Mouse (Mus musculus) CH12.LX (cell line): ENCODE measurements around the gene Trip4. TPM values are rescaled to one million over a fixed set of nuclear protein-coding genes. Genes with fewer than 3 reads are reported as not detected.
A peak's percentile ranks its signal among the peaks of the same experiment; 100 is the strongest.

Source experiments
- DNase-seq: peaks from one replicate; pipeline ENCODE4 v3.0.0-alpha.2; 2013; ENCODE audit errors: extremely low read depth
- H3K27ac ChIP-seq: 2 replicates; pipeline ENCODE4 v1.5.1; 2012; ENCODE audit warnings: low read depth, mild to moderate bottlenecking, control low read depth, moderate library complexity; ENCODE audit not compliant: insufficient read depth
- H3K27me3 ChIP-seq: replicated peaks from 2 replicates; pipeline ENCODE3; 2012; ENCODE audit warnings: inconsistent platforms
- H3K36me3 ChIP-seq, 2 experiments: replicated peaks in 1 of 2; 2 replicates each; pipeline versions ENCODE3 to v1.6.1; 2012; ENCODE audit warnings: inconsistent platforms in 1 of 2, low read length in 1 of 2, mild to moderate bottlenecking in 1 of 2, mixed read lengths in 1 of 2, moderate library complexity in 1 of 2; ENCODE audit not compliant: control insufficient read depth in 1 of 2, insufficient read depth in 1 of 2
- H3K4me1 ChIP-seq, 2 experiments: 2 replicates each; pipeline ENCODE4 v1.6.1; 2012; ENCODE audit warnings: inconsistent platforms in 1 of 2, moderate library complexity in 1 of 2; ENCODE audit not compliant: insufficient read depth in 2 of 2, control insufficient read depth in 1 of 2
- H3K4me2 ChIP-seq: 2 replicates; pipeline ENCODE4 v1.6.1; 2012; ENCODE audit warnings: low read depth, mild to moderate bottlenecking, control low read depth; ENCODE audit not compliant: poor library complexity, insufficient read depth, severe bottlenecking
- H3K4me3 ChIP-seq, 3 experiments: fragments of 150-350 bp in 1 of 3; sonication (generic) in 1 of 3; replicated peaks in 1 of 3; 2 replicates each; pipeline versions ENCODE3 to v1.5.1; 2011 to 2012; ENCODE audit warnings: low read depth in 2 of 3, low read length in 2 of 3, mild to moderate bottlenecking in 2 of 3, moderate library complexity in 2 of 3, control low read depth in 1 of 3, improper control_type of control experiment in 1 of 3, inconsistent platforms in 1 of 3, mixed read lengths in 1 of 3; ENCODE audit not compliant: poor library complexity in 1 of 3
- H3K79me2 ChIP-seq: replicated peaks from 2 replicates; pipeline ENCODE4 v1.6.1; 2012; ENCODE audit warnings: mild to moderate bottlenecking, moderate library complexity; ENCODE audit not compliant: control insufficient read depth, poor library complexity, insufficient read depth, severe bottlenecking; ENCODE audit errors: extremely low read depth
- H3K9ac ChIP-seq: 2 replicates; pipeline ENCODE4 v1.6.1; 2012; ENCODE audit warnings: low read depth, mild to moderate bottlenecking, control low read depth, moderate library complexity; ENCODE audit not compliant: insufficient read depth
- H3K9me3 ChIP-seq: replicated peaks from 2 replicates; pipeline ENCODE3; 2012; ENCODE audit warnings: low read length, inconsistent platforms, mixed read lengths
- CHD1 ChIP-seq: IDR thresholded peaks from 2 replicates; pipeline ENCODE4 v1.6.1; 2012; ENCODE audit warnings: low read depth, low read length, improper control_type of control experiment, inconsistent platforms
- CTCF ChIP-seq, 2 experiments: IDR thresholded peaks in 1 of 2; conservative IDR thresholded peaks in 1 of 2; 2 replicates each; pipeline ENCODE4 v1.5.1; 2011 to 2012; ENCODE audit warnings: low read depth in 2 of 2, low read length in 2 of 2, improper control_type of control experiment in 1 of 2, inconsistent platforms in 1 of 2, mild to moderate bottlenecking in 1 of 2, moderate library complexity in 1 of 2
- E2F4 ChIP-seq: IDR thresholded peaks from 2 replicates; pipeline ENCODE4 v1.6.1; 2011; ENCODE audit warnings: low read depth, low read length, improper control_type of control experiment; ENCODE audit not compliant: insufficient replicate concordance
- ELF1 ChIP-seq: IDR thresholded peaks from 2 replicates; pipeline ENCODE4 v1.6.1; 2014; ENCODE audit warnings: low read depth, mild to moderate bottlenecking, inconsistent platforms, low read length, improper control_type of control experiment
- EP300 ChIP-seq: IDR thresholded peaks from 2 replicates; pipeline ENCODE4 v1.6.1; 2011; ENCODE audit warnings: low read length, improper control_type of control experiment
- ETS1 ChIP-seq: conservative IDR thresholded peaks from 2 replicates; pipeline ENCODE4 v1.6.1; 2012; ENCODE audit warnings: low read depth, mild to moderate bottlenecking, inconsistent platforms, low read length, improper control_type of control experiment, moderate library complexity
- GABPA ChIP-seq: IDR thresholded peaks from 2 replicates; pipeline ENCODE4 v1.6.1; 2012; ENCODE audit warnings: low read depth, low read length, improper control_type of control experiment, inconsistent platforms; ENCODE audit not compliant: insufficient replicate concordance
- HCFC1 ChIP-seq: IDR thresholded peaks from 2 replicates; pipeline ENCODE4 v1.6.1; 2012; ENCODE audit warnings: low read depth, mild to moderate bottlenecking, inconsistent platforms, low read length, improper control_type of control experiment
- IRF4 ChIP-seq: IDR thresholded peaks from 2 replicates; pipeline ENCODE4 v1.6.1; 2014; ENCODE audit warnings: low read depth, mild to moderate bottlenecking, inconsistent platforms, low read length, improper control_type of control experiment
- JUND ChIP-seq: conservative IDR thresholded peaks from 2 replicates; pipeline ENCODE4 v1.6.1; 2011; ENCODE audit warnings: low read depth, low read length, improper control_type of control experiment
- KAT2A ChIP-seq: IDR thresholded peaks from 2 replicates; pipeline ENCODE4 v1.6.1; 2012; ENCODE audit warnings: low read length, improper control_type of control experiment, inconsistent platforms; ENCODE audit not compliant: insufficient replicate concordance
- MAX ChIP-seq: IDR thresholded peaks from 2 replicates; pipeline ENCODE4 v1.6.1; 2011; ENCODE audit warnings: low read length, improper control_type of control experiment
- MAZ ChIP-seq: IDR thresholded peaks from 2 replicates; pipeline ENCODE4 v1.6.1; 2012; ENCODE audit warnings: low read depth, mild to moderate bottlenecking, inconsistent platforms, low read length, improper control_type of control experiment, moderate library complexity
- MEF2A ChIP-seq: IDR thresholded peaks from 2 replicates; pipeline ENCODE4 v1.6.1; 2014; ENCODE audit warnings: low read depth, mild to moderate bottlenecking, inconsistent platforms, low read length, improper control_type of control experiment, borderline replicate concordance
- MXI1 ChIP-seq: IDR thresholded peaks from 2 replicates; pipeline ENCODE4 v1.6.1; 2011; ENCODE audit warnings: mild to moderate bottlenecking, low read depth, low read length, improper control_type of control experiment
- MYC ChIP-seq: IDR thresholded peaks from 2 replicates; pipeline ENCODE4 v1.6.1; 2011; ENCODE audit warnings: low read depth, mild to moderate bottlenecking, improper control_type of control experiment, low read length
- NELFE ChIP-seq: IDR thresholded peaks from 2 replicates; pipeline ENCODE4 v1.6.1; 2011; ENCODE audit warnings: low read depth, low read length, improper control_type of control experiment
- NRF1 ChIP-seq: IDR thresholded peaks from 2 replicates; pipeline ENCODE4 v1.6.1; 2014; ENCODE audit warnings: low read depth, mild to moderate bottlenecking, inconsistent platforms, low read length, improper control_type of control experiment, moderate library complexity
- PAX5 ChIP-seq: IDR thresholded peaks from 2 replicates; pipeline ENCODE4 v1.6.1; 2012; ENCODE audit warnings: low read length, inconsistent platforms, mixed read lengths
- POLR2A ChIP-seq: IDR thresholded peaks from 2 replicates; pipeline ENCODE4 v1.6.1; 2011; ENCODE audit warnings: low read depth, mild to moderate bottlenecking, improper control_type of control experiment, low read length
- RAD21 ChIP-seq: IDR thresholded peaks from 2 replicates; pipeline ENCODE4 v1.6.1; 2011; ENCODE audit warnings: low read depth, mild to moderate bottlenecking, low read length, improper control_type of control experiment, moderate library complexity
- SIN3A ChIP-seq: IDR thresholded peaks from 2 replicates; pipeline ENCODE4 v1.6.1; 2012; ENCODE audit warnings: low read length, improper control_type of control experiment, inconsistent platforms
- SMC3 ChIP-seq: IDR thresholded peaks from 2 replicates; pipeline ENCODE4 v1.6.1; 2011; ENCODE audit warnings: low read depth, low read length, improper control_type of control experiment
- TBP ChIP-seq: conservative IDR thresholded peaks from 2 replicates; pipeline ENCODE4 v1.6.1; 2011; ENCODE audit warnings: low read depth, low read length, improper control_type of control experiment
- TCF12 ChIP-seq: IDR thresholded peaks from 2 replicates; pipeline ENCODE4 v1.6.1; 2014; ENCODE audit warnings: low read depth, mild to moderate bottlenecking, inconsistent platforms, low read length, improper control_type of control experiment
- USF1 ChIP-seq: IDR thresholded peaks from 2 replicates; pipeline ENCODE4 v1.6.1; 2014; ENCODE audit warnings: low read depth, mild to moderate bottlenecking, inconsistent platforms, low read length, improper control_type of control experiment
- USF2 ChIP-seq: conservative IDR thresholded peaks from 2 replicates; pipeline ENCODE4 v1.6.1; 2011; ENCODE audit warnings: low read depth, low read length, improper control_type of control experiment
- ZC3H11A ChIP-seq: IDR thresholded peaks from 2 replicates; pipeline ENCODE4 v1.6.1; 2012; ENCODE audit warnings: low read depth, mild to moderate bottlenecking, inconsistent platforms, low read length, improper control_type of control experiment
- ZKSCAN1 ChIP-seq: IDR thresholded peaks from 2 replicates; pipeline ENCODE4 v1.6.1; 2012; ENCODE audit warnings: low read depth, inconsistent platforms, low read length, improper control_type of control experiment, borderline replicate concordance
- ZMIZ1 ChIP-seq: IDR thresholded peaks from 2 replicates; pipeline ENCODE4 v1.6.1; 2012; ENCODE audit warnings: low read depth, mild to moderate bottlenecking, inconsistent platforms, low read length, improper control_type of control experiment
- ZNF384 ChIP-seq: IDR thresholded peaks from 2 replicates; pipeline ENCODE4 v1.6.1; 2012; ENCODE audit warnings: low read depth, low read length, improper control_type of control experiment, inconsistent platforms
- dilution Hi-C: fragments of 300-500 bp; cut with MboI; formaldehyde crosslinking; loops from 2 replicates; pipeline ENCODE4 v1.14.3; 2020; ENCODE audit warnings: low sequenced_read_pairs; ENCODE audit not compliant: extremely low pct_unique_long_range_greater_than_20kb, extremely low pct_ligation_motif_present
- in situ Hi-C: fragments of 300-500 bp; cut with MboI; formaldehyde crosslinking; loops from 3 replicates; pipeline ENCODE4 v1.14.3; 2019; ENCODE audit warnings: low sequenced_read_pairs, low pct_ligation_motif_present, low pct_unique_long_range_greater_than_20kb, mixed read lengths
- polyA plus RNA-seq: library from polyadenylated mRNA; unstranded; fragments of >175 nt; gene quantifications from 2 replicates; pipeline ENCODE4 v1.2.1, GENCODE M21; 2012; ENCODE audit warnings: low read depth; ENCODE audit not compliant: insufficient read length
- total RNA-seq, 2 experiments: library from RNA; depleted of rRNA; stranded (reverse); fragments of 300-350 nt in 1 of 2; fragments of >200 nt in 1 of 2; gene quantifications; 2 replicates each; pipeline ENCODE4 v1.2.3; 2012 to 2014

Gene Trip4
- total and polyA plus RNA-seq, 3 experiments: 12.0 to 15.4 (median 14.4) TPM

GRCm38 (mm10) chr9:65891126-65891525 is 17.5 kb downstream of the Trip4 start:
- Histone ChIP-seq H3K4me3 (peak overlapping the region; percentile 83 to 93 (median 86)), H3K27ac (no peak overlapping the region), H3K36me3 (peaks cover 19 to 31% of the 10 kb centered on the region in 2 experiments), H3K9me3 (peaks cover 2% of the 10 kb centered on the region), H3K79me2 (peaks cover 45% of the 10 kb centered on the region), H3K27me3 (no peaks in the 10 kb centered on the region), H3K4me1 (peaks cover 0 to 7% of the 10 kb centered on the region in 2 experiments; a peak in 2 of 4 replicates), H3K9ac (peak overlapping the region; percentile 80), H3K4me2 (peak overlapping the region; percentile 63; the same call in 1 of the 2 replicates)
- in situ Hi-C loops: no loop called here
- no peak for TF ChIP-seq CHD1
- TF ChIP-seq POLR2A: 0 out of 2 replicates have a peak, but pooled peaks have one; percentile 17
- 0 out of 2 replicates have a peak, but pooled peaks have one; percentile 20 for TF ChIP-seq TBP
- TF ChIP-seq JUND: no peak
- dilution Hi-C loops: no loop called here
- peak; percentile 63 for DNase-seq

- dilution Hi-C loops: no loop called here
- Histone ChIP-seq H3K4me1 (peaks cover 0 to 9% of the 10 kb centered on the region in 2 experiments; a peak in 2 of 4 replicates), H3K27me3 (no peaks in the 10 kb centered on the region), H3K27ac (peak within 1 kb of the TSS; percentile 66), H3K4me2 (peak within 1 kb of the TSS; percentile 63), H3K36me3 (peaks cover 17 to 24% of the 10 kb centered on the region in 2 experiments), H3K9me3 (peaks cover 2% of the 10 kb centered on the region), H3K9ac (peak within 1 kb of the TSS; percentile 80), H3K4me3 (peak within 1 kb of the TSS; percentile 83 to 93 (median 86)), H3K79me2 (peaks cover 42% of the 10 kb centered on the region)
- in situ Hi-C loops: no loop called here
- DNase-seq: peak; percentile 94
- no peak for TF ChIP-seq SMC3
- peak; percentile 62; the same call in 1 of the 2 replicates for TF ChIP-seq MEF2A
- 0 out of 2 replicates have a peak, but pooled peaks have one; percentile 18 for TF ChIP-seq ELF1
- TF ChIP-seq PAX5: no peak
- TF ChIP-seq USF1: no peak
- TF ChIP-seq SIN3A: peak; percentile 98
- TF ChIP-seq ZNF384: no peak
- TF ChIP-seq TBP: peak; percentile 95
- TF ChIP-seq MXI1: peak; percentile 86
- peak; percentile 47 for TF ChIP-seq HCFC1
- peak; percentile 89 for TF ChIP-seq KAT2A
- peak; percentile 23; the same call in 1 of the 2 replicates for TF ChIP-seq CHD1
- no peak for TF ChIP-seq RAD21
- no peak for TF ChIP-seq CTCF (conservative IDR thresholded peaks at IDR 0.05 in 1 of 2, IDR thresholded peaks at IDR 0.05 in 1 of 2; ENCODE audit: low read depth in 2 of 2, low read length in 2 of 2)
- no peak; the same call in 1 of the 2 replicates for TF ChIP-seq USF2
- peak; percentile 90 for TF ChIP-seq ZMIZ1
- TF ChIP-seq NELFE: peak; percentile 88
- peak; percentile 85 for TF ChIP-seq MAZ
- no peak for TF ChIP-seq ZKSCAN1
- peak; percentile 44; the same call in 1 of the 2 replicates for TF ChIP-seq TCF12
- peak; percentile 36; the same call in 1 of the 2 replicates for TF ChIP-seq MYC
- peak; percentile 48 for TF ChIP-seq NRF1
- TF ChIP-seq ETS1: 0 out of 2 replicates have a peak, but pooled peaks have one; percentile 17
- TF ChIP-seq IRF4: no peak; the same call in 1 of the 2 replicates
- TF ChIP-seq POLR2A: peak; percentile 89
- no peak for TF ChIP-seq EP300
- peak; percentile 100 for TF ChIP-seq E2F4
- peak; percentile 87 for TF ChIP-seq MAX
- TF ChIP-seq JUND: no peak
- TF ChIP-seq GABPA: no peak
- TF ChIP-seq ZC3H11A: no peak
Observed at GRCm38 (mm10) chr9:65890143-65890628, 18.4 kb downstream of the Trip4 start, which contains the start of gene Pclaf. Gene Pclaf, plus strand, starts transcription at chr9:65890237.
